Mouse (Mus musculus): ENCODE measurements around the gene Tomm22. TPM values are rescaled to one million over a fixed set of nuclear protein-coding genes. Genes with fewer than 3 reads are reported as not detected.
A peak's percentile ranks its signal among the peaks of the same experiment; 100 is the strongest.

Gene Tomm22
- total RNA-seq, 2 experiments from 2014 or later = 100 to 107 TPM

DNA sequence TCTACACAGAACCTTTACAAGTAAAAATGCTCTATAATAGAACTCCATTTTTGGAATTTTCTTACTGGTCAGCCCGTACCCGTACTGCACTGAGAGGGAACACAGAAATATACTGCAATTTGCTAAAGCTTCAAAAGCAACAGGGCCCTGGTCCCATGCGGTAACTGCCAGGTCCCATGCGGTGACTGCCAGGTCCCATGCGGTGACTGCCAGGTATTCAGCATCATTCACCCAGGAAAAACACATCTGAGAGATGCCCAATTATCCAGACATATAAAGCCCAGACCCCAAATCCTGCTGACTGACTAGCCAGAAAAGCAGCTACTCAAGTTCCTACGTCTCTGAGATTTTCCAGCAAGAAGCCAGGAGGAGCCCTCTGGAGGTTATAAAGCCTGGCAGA lies 14.0 kb downstream of the Tomm22 start:
- no peak for DNase-seq (ENCODE audit: extremely low spot score in 1 of 2, low spot score in 1 of 2)

DNA sequence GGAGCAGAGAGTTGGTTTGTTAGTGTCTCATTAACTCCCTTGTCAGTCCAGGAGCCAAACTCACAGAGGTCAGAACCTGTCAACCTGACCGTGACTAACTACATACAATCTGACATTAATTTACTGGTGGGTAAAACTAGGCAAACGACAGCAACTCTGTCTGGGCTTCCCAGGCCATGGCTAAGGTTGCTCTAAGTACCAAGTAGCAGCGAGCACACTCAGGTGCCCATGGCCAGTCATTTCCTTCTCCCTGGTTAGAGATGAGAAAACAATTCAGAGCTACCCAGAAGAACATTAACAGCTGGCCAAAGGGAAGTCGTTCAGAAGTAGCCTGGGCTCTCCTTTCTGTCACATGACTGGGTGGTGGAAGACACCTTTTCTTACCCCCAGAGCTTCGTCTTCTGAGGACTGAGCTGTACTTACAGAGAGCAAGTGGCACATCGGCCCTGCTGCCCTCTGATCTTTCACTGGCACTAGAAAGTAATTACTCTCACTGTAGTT lies 14.5 kb downstream of the Tomm22 start:
- DNase-seq (ENCODE audit: extremely low spot score in 1 of 2, low spot score in 1 of 2) = no peak

DNA sequence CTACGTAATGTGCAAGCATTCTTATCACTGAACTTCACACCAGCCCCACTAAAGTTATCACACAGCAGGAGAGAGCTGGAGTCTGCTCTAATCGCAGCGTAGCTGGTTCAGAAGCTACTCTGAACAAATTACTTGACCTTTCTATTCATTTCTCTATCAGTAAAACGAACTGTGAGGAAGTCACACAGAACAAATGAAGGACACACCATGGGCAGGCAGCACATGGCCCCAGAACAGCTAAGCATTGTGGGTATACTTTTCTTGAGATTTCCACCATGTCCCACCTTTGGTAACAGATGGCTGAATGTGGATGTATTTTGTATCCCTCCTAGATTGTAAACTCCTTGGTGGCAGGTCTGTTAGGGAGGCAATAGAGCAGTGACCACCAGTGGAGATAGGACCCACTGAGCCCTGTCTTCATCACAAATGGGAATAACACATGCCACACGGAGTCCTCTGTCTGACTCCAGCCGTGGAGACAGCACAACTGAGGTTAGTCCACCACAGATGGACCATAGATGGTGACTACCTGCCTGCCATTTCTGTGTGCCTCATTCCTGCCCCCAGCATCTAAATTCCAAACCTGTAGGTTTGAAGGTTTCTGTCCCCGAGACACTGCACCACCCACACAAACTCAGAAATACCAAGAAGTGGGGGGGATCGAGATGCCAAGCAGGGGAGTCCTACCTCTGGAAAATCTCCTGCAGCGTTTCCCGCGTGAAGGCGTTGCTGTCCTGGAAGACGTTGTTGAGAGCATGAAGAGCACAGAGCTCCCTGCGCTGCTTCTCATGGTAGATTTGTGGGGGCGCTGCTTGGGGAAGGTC lies 15.6 kb downstream of the Tomm22 start:
- no peak for DNase-seq (ENCODE audit: extremely low spot score in 1 of 2, low spot score in 1 of 2)

DNA sequence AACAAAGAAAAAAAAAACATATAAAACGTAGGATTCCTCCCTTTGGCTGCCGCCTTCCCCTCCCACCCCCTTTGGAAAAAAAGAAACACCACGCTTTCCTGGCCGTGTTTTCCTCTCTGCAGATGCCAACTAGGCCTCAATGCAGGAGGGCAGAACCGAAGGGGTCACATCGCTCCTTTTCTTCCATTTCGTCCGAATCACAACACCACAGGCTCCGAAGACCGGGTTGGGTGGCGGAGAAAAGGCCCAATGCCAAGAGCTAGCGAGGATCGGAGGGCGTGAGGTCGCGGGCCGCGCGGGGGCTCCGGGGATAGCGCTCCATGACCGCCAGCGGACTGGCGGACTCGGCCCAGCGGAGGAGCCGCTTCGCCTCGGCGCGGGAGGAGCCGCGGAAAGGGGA lies 16.5 kb downstream of the Tomm22 start:
- DNase-seq (ENCODE audit: extremely low spot score in 1 of 2, low spot score in 1 of 2) = peak in 1 of 2 experiments; percentile 31

DNA sequence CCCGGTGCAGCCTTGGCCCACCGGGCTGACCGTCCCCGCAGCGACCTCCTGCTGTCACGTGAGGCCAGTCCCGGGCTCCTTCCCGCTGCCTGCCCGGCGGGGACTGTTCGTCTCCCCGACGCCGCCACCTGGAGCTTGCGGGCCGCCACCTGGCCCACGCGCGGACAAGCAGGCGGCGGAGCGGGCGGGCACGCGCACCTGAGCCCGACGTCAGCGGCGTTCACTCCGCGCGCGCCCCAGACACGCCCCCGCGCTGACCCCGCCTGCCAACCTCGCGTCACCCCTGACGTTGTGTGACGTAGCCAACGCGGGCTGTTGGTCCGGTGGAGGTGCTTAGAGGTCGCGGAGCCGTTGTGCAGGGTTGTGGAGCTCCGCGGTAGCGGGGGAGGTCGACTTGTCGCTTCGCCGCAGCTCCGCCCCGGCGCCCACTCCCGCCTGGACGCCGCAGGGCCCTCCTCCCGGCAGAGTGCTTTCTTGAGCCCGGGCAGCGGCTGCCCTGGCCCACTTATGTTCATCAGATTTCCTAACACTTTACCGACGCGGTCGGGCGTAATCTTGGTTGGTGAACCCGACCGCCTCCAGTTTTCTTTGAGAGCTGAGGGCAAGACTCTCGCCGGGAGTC lies 17.1 kb downstream of the Tomm22 start, which contains the start of gene Josd1:
TSS of gene Josd1 (minus strand) at position 274 of the 622 bp plus-strand sequence.
- DNase-seq (ENCODE audit: extremely low spot score in 1 of 2, low spot score in 1 of 2) = peak; percentile 93 to 99

DNA sequence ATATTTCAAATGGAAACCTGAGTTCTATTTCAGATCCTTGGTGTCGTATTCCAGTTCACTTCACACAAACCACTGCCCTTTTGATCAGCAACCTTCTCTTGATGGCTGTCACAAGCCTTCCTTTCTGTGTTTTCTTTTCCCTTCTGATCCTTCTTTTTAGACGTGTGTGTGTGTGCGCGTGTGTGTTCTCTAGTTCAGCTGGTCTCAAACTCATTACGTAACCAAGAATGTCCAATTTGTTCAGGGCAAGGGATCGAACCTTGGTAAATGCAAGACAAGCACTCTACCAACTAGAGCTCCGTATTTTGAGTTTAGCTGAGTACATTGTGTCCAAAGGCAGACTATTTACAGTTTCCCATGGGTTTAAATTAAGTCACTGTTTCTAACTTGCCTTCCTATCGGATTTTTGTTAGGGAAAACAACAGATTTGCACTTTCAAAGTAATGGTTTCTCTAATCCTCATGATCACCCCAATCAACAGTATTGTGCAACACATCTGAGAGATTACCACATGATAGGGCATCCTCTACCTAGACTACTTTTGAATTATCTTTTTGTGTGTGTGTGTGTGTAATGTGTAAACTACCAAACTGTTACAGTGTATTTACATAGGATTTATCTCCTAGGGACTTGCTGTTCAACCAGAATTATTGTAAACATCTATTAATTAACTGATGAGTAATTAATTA lies 17.8 kb downstream of the Tomm22 start:
- no peak for DNase-seq (ENCODE audit: extremely low spot score in 1 of 2, low spot score in 1 of 2)

DNA sequence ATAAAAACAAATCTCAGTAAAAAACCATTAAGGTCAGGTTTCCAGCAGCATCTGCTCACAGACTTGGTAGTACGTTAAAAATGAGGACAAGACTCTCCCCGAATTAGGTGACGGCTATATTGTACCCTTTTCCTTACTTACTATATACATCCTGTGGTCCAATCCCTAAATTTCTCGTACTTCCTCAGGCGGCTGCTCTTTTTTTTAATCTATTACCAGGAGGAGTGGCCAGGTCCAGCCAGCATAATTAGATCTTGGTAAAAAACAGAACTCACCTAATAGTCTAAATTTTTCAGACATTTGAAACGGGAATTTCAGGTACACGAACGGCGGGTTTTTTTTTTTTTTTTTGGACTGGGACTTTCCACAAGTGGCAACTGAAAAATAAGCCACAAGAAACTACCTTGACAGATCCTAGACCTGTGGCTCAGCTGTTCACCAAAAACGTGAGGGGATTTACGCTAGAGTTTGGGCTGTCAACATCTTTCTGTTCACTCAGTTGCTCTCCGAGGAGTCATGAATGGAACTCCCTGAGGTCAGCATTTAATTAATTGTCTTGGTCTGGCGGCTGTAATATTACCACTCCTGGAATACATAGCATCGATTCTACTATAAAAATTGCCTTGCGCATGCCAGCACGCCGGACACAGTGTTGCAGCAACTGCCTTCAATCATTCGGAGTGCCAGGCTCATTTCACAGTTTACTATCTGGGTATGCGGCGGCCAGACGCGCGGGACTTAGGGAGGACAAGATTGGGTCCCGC lies 19.2 kb downstream of the Tomm22 start:
- no peak for DNase-seq (ENCODE audit: extremely low spot score in 1 of 2, low spot score in 1 of 2)

DNA sequence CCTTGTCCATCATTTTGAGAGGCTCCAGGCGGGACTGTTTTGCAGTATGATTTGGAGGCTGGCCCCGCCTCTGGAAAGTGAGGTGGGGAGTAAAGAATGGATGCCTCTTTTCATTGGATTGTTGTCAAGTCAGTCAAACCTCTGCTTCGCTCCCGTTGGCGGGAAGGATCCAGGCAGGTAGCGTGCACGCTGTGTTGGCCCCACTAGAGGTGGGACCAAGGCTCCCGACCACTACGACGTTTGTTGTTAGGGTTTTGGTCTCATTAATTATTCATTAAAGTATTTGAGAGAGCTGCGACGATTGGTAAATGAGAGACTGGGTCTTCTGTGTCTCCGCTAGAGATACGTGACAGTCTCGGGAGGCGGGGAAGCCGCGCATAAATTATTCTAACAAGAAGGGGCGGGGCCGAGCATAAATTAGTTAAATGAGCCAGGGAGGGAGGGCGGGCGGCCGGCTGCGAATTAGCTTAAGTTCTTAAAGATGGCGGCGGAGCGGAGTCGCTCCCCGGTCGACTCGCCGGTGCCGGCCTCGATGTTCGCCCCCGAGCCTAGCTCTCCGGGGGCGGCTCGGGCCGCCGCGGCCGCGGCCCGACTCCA lies 19.9 kb downstream of the Tomm22 start, which contains the start of gene Gtpbp1:
TSS of gene Gtpbp1 (plus strand) at position 420 of the 597 bp plus-strand sequence.
- peak; percentile 76 to 88 for DNase-seq (ENCODE audit: extremely low spot score in 1 of 2, low spot score in 1 of 2)

DNA sequence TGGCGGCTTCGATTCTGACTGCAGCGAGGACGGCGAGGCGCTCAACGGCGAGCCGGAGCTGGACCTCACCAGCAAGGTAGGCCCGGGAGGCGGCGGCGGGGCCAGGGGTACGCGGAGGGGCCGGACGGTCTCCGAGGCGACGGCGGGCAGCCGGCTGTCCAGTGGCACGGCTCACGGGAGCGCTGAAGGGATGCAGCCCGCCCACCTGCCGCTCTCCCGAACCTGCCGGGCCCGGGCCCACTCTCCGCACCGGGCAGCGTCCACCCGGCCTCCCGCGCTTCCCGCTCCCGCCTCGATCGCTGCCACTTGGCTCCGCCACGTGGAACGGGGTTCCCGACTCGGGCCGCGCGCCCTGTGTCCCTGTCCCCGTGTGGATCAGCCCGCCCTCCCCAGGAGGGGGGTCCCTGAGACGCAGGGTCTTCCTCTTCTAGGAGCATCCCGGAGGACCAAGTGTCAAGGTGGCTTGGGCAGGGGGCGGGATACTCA lies 20.4 kb downstream of the Tomm22 start:
- peak; percentile 24 to 47 for DNase-seq (ENCODE audit: extremely low spot score in 1 of 2, low spot score in 1 of 2)

DNA sequence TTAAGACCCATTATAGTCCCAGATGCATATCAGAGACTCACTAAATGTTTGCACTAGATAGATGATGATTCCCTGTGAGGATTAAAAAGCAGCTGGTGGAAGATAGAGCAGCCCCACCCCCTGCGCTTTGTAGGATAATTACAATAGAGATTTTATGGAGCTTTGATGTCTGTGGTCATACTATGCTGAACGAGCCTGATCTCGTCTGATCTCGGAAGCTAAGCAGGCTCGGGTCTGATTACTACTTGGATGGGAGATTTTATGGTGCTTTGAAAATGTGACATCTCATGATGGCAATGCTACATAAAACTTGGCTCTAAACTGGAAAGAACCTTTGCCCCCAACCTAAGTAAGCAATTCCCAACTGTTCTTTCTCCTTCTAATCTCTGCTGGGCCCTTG lies 21.7 kb downstream of the Tomm22 start:
- DNase-seq (ENCODE audit: extremely low spot score in 1 of 2, low spot score in 1 of 2) = no peak

DNA sequence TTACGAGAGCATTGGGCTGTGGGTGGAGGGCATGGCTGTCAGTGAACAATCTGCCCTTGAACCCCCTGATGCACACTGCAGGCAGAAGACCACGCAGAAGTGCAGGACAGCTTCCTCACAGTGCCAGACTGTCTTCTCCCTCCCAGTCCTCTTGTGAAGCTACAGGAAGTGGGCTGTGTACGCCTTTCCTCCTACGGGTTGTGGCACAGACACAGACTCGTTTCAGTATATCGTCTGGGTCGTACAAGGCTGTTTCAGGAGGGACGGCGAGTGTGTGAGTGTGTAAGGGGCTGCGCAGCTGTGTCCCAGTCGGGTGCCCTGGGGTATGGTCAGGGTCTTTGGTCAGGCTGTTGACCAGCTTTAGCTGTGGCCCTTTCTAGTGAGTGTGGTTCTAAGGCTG lies 23.1 kb downstream of the Tomm22 start:
- DNase-seq (ENCODE audit: extremely low spot score in 1 of 2, low spot score in 1 of 2) = no peak

DNA sequence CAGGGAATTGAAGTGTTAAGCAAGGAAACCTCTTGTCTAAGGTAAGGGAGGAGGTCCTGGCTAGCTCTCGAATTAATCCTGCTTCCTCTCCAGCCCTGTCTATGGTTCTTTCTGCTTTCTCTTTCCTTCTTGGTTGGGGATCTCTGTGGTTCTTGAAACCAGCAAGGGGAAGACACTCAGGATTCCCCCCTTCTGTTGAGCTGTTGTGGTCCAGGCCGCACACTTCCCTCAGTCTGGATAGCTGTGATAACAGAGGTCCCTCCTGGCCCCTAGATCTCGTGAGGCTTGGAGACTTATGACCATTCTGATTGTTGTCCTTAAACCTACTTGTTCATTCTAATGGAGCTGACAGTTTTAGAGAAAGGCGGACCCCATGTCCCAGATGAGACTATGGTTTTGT lies 23.9 kb downstream of the Tomm22 start:
- DNase-seq (ENCODE audit: extremely low spot score in 1 of 2, low spot score in 1 of 2) = no peak

DNA sequence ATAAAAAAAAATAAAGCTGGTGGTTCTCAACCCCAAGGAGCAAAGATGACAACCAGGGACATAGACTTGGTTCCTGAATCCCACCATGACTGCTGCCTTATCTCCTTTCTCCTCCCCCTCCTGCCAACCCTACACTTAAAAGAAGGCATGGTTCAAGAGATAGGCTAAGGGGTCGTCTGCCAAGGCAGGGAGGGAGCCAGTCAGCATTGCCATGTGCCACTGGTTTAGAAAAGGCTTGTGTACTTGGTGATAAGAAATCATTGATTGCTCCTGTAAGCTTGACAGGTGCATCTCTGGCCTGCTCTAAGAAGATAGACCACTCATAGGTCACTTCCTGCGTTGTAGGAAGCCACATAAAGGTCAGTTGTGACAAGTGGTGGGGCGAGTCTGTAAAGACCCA lies 24.9 kb downstream of the Tomm22 start:
- DNase-seq (ENCODE audit: extremely low spot score in 1 of 2, low spot score in 1 of 2) = no peak

DNA sequence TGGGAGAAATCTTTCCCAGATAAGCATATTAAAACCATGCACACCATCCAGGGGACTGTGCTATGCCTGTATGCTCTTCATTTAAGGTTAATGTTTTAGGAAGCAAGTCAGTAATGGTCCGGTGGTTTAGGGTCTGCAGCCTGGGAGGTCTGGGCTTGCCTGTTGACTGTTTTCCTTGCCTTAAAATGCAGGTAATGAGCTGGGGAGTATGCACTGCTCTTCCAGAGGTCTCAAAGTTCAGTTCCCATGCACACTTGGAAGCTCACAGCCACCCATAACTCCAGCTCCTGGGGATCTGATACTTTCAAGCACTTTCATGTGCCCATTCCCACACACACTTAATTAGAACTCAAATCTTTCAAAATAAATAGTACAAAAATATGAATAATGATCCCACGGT lies 25.8 kb downstream of the Tomm22 start:
- DNase-seq (ENCODE audit: extremely low spot score in 1 of 2, low spot score in 1 of 2) = no peak

DNA sequence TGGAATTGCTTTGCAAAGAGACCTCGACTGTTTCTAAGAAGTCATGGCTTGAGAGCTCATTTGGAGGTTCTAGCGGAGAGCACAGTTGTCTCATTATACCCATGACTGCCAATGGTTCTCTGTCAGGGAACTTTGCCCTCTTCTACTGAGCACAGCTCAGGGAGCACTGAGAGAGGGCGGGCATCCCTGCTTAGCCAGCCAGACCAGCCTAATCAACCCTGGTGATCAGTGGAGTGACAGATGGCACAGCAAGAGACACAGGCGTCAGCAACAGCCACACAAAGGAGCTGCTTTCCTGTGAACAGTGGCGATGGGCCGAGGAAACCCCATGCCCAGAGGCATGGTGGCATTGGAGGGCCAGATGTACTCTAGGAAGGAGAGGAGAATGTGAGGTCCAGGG lies 26.4 kb downstream of the Tomm22 start:
- DNase-seq (ENCODE audit: extremely low spot score in 1 of 2, low spot score in 1 of 2) = no peak

DNA sequence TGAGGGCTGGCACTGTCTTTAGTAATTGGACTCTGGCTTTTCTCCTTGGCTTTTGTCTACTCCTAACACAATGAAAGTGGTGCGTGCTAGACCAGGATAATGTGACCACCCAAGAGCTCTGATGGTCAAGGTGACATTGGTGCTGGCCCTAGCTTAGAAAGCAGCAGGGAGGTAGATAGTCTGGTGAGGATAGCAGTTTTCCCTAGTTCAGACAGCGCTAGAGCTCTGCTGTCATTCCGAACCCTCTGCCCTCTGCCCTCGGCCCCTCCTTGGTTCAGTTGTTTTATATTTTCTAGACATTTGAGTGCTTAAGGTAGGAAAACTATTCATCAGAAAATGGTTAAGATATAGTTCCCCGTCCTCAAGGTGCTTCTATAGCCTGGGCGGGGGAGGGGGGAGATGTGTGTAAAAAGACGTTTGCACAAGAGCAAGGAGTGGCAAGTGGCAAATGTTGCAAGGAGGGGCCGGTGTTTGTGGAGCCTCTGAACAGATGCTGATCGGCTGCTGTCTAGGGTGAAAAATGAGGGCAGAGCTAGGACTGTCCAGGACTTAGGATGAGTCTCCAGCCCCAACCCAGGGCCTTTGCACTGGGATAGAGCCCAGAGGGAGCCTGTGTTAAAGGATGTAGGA lies 27.0 kb downstream of the Tomm22 start:
- DNase-seq (ENCODE audit: extremely low spot score in 1 of 2, low spot score in 1 of 2) = no peak

DNA sequence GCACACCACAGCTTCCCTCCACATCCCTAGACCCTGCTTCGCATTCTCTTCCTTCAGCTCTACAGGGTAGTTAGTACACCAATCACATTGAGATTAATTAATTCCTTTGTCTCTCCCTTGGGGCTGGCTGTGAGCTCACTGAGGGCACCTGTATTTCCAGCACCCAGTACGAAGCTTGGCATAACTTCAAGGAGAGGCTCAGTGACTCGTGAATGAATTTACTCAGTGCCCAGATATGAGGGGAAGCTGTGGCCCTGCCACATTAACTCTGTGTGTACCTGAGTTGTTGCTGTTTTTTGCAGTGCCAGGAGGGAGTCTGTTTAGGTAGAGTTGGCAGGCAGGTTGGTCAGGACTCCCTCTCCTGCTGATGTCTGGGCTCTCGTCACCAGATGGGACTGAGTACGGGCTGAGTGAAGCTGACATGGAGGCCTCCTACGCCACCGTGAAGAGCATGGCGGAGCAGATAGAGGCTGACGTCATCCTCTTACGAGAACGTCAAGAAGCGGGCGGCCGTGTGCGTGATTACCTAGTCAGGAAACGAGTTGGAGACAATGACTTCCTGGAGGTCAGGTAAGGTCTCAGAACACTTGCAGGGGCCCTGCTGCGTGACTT lies 36.0 kb downstream of the Tomm22 start:
- no peak for DNase-seq (ENCODE audit: extremely low spot score in 1 of 2, low spot score in 1 of 2)

DNA sequence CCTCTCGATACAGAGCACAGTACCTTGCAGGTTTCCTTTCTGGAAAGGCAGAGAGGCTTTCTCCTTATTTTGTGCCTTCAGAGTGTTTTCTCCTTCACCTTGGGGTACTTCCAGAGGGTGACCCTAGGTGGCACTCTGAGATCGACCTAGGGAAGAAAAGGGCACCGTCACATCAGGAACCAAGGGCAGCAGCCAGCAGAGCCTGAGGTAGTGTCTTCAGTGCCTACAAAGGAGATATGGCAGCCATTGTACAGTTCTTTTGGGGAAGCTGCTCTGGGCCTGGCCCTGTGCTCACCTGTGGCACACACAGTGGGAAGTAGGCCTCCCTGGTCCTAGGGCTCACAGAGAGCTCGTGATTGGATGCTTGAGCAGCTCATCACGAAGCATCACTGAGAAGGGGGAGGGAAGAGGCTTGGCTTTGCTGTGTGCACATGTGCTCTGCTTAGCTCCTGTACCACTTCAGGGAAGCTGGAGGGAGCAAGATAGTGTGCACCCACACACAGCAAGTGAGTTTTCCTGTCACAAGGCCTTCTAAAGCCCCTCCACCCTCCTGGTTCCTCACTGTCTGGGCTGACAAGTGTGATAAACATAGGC lies 37.7 kb downstream of the Tomm22 start:
- no peak for DNase-seq (ENCODE audit: extremely low spot score in 1 of 2, low spot score in 1 of 2)

DNA sequence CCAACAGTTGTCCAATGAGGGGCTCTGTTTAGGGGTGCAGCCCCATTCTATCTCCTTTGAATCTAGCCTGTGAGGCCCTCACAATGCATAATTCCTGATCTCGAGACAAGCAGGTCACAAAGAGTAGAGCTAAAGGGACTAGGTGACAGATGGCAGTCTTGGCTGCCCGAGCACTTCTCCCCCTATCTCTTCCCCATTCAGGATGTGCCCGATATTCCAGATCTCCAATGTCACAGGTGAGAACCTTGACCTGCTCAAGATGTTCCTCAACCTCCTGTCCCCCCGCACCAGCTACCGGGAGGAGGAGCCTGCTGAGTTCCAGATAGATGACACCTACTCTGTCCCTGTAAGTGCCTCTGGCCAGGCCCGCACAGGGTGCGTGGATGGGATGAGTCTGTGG lies 45.0 kb downstream of the Tomm22 start:
- no peak for DNase-seq (ENCODE audit: extremely low spot score in 1 of 2, low spot score in 1 of 2)

Measured in layer of hippocampus, postnatal 25 days (tissue).